Mouse (Mus musculus) kidney, postnatal 4 days (tissue): Measurements from ENCODE around the gene Hspb3.

Experiments used
- DNase-seq, 2 experiments: peaks; one replicate each; pipeline ENCODE4 v3.0.0; 2021; ENCODE audit warnings: mixed read lengths in 2 of 2

The Hspb3 gene

DNA sequence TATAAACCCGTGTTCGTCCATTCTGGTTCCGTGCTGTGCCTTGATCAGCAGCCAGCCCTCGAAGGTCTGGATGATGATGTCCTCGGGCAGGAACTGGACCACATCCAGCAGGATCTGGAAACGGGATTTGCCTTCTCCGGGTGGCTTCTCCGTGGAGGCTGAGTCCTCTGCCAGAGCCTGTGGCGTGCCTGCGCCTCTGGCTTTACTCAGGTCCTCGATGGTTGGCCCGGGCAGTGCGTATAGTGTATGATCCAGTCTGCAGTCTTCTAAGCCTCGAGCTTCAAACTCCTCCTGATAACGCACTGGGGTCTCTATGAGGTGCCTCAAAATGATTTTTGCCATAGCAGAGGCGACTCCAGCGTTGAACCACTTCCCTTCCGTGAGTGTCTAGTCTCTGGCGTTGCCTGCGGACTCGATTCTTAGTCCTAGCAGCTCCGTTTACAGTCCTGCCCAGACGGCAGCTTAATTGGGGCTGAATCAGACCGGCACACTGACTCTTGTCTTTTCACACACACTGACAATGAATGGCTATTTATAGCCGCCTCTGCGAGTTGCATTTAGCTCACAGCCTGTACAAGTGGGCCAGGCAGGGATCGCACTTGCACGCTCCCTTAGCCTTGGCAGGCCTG is at the start of gene Hspb3:
TSS of gene Hspb3 (minus strand) at position 526 of the 629 bp plus-strand sequence.
- DNase-seq, result no peak

DNA sequence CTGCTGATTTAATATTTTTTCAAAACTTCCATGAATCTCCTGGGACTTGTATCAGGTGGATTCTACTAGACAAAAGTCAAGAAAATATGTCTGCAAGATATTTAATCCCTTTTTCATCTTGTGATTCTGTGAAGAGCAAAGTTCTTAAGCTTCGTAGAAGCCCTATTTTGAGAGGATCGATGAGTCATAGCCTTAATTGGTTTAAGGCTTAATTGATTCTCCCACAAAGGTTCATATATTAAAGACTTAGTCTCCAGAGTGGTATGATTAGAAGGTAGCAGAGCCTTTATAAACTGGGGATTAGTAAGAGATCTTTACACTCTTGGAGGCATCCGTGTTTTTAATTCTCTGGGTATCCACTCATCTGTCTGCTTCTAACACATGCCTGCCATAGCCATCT is 49.7 kb upstream of the Hspb3 start:
- DNase-seq, result no peak

DNA sequence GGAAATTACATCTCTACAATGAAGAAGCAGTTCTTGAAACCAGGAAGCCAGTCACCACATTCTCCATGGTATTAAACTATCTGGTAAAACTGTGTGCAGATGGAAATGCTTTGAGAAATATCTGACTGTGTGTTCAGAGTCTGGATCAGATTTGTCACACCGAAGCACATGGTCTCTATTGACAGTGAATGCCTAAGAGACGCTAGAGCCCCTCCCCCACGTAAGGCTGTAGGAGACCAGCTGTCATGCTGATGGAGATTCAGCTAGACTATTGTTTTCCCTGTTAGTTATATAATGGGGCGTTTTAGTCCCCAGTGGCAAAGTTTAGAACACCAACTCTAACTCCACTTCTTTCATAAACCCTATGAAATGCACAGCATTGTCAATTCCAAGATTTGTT is 42.7 kb upstream of the Hspb3 start:
- no peak for DNase-seq

DNA sequence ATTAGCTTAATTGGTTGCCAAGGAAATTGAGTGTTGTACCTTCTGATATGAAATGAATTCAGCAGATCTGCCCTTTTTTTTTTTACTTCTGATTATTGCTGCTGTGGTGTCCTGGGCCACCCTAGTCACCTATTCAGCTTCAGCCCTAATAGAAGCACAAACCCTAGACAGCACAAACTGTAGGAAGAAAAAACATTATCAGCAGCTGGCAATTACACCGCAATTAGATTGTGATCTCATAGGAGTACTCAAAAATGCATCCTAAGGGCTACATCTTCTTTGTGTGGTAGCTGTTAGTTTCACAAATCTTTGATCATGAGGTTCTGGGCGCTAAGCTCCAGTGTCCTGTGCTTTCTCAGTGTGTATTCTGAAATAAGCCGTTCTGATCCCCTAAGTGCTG is 37.7 kb upstream of the Hspb3 start:
- DNase-seq, result no peak

DNA sequence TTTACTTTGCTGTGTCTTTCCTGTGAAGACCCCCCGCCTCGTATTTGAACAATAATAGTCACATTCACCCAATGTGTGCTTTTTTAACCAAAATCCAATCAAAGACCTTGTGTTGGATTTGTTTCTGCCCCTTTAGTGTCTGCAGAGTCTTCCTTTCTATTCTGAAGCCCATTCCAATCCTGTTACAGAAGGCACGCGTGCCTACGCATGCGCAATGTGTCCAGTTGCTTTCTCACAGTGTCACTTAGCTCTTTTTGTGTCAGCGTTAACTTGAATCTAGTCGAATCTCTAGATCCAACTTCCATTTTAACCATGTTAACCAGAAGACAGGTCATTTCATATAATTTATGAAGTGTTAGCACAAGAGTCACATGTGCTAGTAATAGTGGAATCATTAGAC is 36.5 kb upstream of the Hspb3 start:
- no peak for DNase-seq

DNA sequence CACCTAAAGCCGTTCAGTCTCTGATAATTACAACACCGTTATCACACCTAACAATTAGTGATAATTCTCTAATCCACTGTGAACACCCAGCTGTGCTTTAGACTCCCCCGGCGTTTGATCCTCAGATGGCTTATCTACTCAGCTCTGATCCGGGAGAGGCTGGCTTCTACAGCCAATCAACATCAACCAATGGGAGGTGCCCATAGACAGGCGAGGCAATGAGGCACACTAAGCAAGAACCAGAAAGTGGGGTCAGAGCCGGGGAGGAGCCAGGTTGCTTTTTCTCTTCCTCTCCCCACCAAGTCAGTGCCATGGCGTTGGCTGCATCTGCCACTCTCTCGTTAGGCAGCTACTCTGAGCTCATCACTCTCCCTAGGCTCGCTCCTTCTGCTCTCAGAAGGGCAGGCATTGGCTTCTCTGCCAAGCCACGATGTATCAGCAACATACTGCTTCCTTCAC is 36.0 kb upstream of the Hspb3 start:
- no peak for DNase-seq

DNA sequence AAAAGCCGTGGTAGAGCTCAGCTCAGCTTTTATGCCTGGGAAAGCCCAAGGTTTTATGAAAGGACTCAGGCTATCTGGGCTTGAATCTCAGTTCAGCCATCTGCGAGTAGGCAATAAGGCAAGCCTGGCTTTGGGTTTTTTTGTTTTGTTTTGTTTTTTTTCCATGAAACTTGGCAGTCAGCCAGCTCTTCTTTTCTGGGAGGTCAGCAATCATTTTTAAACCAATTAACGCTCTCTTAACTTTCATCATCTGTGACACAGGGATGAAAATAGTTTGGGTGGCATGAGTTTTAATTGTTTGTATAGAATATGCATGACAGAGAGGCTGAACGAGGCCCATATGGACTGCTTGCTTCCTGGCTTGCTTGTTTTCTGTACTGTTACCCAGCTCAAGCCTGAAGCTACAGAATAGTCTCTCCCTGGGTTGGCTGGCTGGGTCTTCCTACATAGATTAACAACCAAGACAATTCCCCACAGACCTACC is 33.4 kb upstream of the Hspb3 start:
- DNase-seq, result peak in 1 of 2 experiments; percentile 21

DNA sequence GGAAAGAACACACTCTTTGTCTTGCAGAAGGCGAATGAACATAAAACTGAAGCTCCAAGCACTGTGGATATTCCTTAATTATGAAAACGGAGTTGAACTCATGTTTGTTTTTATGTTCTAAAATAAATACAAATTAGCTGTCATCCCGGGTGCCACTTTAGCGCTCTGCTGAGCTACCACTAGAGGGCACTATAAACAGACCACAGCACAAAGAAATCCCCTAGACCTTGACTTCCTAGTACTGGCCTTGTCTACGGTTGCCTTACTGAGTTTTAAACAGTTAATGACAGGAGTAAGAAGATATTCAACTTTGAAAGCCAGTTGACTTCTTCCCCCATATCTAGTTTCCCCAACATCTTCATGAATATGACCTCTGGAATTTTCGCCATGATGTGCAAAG is 29.9 kb upstream of the Hspb3 start:
- peak; percentile 39 to 61 for DNase-seq

DNA sequence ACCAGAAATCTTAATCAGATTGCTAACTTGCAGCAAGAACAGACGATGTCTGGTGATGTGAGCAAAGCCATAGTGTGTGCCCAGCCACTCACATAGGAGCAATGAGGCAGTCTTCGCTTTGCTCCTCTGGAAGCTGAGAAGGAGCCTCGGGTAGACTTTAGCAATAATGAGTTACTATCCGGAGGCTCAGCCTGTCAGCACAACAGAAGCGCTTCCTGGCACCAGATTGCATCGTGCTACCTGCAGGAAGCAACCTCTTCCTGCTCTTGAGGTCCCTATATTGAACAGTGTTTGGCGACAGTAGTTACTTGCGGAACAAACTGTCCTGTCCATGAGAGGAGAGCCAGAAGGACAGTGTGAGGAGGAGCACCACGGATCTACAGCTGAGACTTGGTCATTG is 28.2 kb upstream of the Hspb3 start:
- no peak for DNase-seq

DNA sequence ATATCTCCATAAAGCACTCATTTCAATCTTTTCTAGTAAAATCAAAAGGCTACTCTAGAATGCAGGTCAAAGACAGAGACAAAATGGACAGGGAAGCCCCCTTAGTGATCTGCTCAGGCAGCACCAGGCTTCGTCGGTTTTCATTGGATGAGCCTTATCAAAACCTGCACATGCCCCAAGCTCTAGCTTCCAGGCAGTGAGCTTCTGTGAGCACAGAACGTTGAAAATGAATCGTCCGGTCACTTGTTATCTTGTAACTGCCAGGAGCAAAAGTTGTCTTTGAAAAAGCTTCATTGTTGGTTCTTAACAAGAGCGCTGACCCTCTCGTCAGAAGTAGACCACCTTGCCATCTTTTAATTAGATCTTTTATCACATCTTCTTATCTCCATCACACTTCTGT is 26.4 kb upstream of the Hspb3 start:
- DNase-seq, result no peak

DNA sequence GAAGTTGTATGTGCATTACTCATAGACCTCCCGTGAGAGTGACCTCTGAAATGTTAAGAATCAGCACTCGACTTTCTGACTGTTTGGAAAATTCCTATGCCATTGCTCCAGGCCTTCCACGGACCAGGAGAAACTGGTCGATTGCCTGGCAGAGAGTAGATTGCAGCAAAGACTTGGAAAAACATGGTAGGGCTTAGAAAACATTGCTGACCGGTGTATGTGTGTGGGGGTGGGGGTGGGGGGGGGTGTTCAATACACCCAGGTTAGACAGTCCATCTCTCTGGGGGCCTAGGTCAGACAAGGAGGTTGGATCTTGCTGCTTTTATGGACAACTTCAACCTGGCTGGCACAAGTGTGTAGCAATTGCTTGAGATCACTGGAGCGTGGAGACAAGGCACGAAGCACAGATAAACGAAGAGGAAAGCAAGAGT is 23.2 kb upstream of the Hspb3 start:
- DNase-seq, result peak; percentile 15 to 37

DNA sequence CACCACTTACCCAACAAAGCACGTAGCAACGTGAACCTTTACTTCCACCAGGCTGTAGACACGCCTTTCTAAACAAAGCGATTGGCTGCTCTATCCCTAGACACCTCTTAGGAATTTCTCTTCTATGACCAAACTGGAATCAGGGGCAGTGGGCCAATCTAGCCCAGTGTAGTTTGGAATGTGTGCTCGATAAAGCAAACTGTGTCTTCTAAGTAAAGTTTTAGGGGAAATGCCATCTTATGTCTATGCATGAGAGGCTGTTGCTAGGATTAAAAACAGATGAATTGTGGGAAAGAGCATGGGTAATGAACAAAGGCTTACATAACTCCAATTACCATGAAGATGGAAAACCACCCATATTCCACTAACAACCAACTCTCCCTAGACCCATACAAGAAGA is 19.3 kb upstream of the Hspb3 start:
- DNase-seq, result no peak

DNA sequence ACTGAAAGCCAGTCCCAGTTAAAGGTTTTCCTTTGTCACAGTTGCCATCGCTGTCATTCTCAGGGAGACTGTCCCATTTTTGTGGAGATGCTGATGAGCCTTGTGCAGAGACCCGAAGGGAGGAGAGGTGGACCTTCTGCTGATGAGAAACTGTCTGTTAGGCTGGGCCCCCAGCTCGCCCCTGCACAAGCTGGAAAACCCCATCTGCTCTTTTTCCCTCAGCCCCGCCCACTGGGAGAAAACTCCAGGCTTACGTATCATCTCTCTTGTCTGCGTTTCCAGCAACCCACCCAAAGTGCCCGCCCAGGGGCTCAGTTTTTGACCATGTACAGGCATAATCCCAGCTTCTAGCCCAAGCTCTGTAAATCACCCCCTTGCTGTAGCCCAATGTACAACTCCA is 17.2 kb upstream of the Hspb3 start:
- DNase-seq, result no peak

DNA sequence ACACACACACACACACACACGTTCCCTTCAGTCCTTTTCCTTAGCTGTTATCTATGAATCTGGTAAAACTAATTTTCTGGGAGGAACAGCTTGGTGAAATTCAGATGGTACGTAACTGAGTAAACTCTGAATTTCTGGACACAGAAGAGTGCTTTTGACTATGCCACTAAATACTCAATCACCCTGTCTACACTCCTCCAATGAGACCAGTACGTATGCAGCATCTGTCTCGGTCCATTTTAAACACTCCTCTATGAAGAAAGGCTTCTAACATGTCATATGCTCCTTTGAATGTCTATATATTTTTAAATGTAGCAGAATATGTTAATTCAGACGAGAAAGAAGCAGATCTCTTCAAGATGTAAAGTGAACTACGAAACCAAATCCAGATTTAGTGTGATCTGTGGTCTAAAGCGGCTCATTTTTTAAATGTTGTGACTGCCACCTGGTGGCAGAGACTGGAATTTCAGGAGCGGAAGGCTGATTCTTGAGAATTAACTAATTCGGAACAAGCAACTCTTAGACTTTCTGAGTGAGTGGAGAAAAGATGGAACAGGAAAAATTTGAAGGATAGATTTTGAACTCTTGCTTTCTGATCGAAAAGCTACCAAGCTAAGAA is 6.1 kb upstream of the Hspb3 start:
- peak; percentile 81 to 82 for DNase-seq

DNA sequence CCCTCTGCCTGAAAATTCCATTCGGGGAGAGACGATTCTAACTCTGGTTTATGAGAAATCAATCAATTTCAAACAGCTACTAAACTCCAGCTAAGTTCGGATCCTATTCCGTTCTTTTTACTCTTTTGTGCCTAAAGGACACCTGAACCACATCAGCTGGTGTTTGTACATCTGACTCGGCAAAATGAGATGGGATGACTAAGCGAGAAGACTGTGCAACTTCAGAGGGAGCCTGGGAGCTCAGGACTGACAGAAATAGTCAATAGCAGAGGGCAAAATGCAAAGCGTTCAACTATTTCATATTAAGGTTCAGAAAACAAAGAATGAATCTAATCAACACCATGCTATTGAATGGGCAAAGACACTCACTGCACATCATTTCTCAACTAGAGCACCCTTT is 407 bp upstream of the Hspb3 start:
- DNase-seq, result no peak

DNA sequence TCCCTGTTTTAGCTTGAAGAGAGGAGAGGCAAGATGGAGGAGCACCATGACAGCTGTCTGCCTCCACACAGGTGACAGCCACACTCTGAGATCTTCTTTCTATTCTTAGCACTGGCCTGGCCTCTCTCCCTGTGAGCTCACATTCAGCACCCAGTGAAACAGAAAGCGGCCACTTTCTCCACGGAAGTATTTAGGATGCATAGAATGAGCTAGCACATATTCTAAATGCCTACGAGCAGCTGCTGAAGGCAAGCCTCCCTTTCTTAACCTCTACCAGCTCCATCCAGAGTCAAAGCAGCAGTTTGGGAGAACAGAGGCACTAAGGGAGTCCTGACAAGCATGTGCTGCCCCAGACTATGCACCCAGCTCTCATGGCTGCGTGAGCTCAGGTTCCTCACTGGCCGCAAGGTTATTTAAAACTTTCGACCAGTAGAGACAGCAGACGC is 1.6 kb downstream of the Hspb3 start:
- DNase-seq, result no peak

DNA sequence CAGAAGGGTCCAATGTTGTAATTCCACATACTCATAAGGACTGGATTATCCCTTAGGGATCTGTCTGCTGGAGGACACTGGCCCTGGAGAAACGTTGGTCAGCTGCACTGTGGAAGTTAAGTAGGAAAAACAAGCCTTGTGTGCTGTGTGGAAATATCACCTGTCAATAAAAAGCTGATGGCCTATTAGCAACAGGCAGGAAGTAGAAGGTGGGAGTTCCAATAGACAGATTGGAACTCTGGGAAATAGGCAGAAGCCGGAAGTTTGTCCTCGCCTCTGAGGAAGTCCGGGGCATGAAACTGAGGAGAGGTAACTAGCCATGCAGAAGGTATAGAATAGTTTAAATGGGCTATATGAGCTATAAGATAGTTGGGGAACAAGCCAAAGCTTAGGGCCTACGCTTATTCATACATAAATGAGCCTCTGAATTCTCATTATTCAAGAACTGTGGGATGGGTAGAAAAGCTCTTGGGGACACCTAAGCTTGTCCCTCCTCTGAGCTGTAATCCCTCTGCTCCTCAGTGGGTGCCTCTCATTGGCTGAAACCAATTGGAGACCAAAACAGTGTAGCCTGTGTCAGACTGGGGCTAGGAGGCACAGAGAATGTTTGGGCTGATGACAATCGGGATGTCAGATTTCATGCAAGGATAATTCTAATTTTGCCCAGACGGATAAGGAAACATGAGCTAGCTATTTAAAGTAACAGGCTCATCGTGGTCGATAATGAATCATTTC is 2.7 kb downstream of the Hspb3 start:
- DNase-seq, result no peak

DNA sequence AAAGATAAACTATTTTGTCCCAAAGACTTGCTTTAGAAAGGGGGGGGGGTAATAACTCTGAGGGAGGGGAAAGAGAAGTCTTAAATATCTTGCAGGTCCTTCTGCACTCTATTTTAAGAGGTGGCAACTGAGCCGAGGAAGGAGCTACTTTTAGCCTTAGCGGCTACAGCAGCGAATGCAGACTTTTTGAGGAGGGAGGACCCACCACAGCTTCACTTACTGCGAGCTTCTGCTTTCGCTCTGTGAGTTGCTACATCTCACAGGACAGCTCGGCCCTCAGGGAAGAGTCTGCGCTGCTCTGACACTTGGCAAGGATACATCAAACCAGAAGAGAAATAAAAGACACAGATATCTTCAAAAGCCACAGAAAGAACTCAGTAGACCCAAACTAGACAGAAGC is 6.3 kb downstream of the Hspb3 start:
- no peak for DNase-seq

DNA sequence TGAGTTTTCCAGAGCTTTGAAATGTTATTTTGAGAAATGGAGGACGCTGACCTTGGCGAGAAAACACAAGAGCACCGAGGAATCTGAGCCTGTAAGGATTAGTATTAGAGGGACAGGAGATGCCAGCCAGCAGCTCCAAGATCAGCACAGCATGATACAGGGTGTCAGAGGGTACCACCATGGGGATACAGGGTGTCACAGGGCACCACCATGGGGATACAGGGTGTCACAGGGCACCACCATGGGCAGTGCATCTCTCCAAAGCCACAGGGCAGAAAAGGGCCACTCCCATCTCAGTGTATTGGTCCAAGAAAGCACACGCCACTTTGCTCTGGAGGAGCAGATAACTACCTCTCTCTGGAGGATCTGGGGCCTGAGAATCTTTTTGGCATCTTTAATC is 6.8 kb downstream of the Hspb3 start:
- no peak for DNase-seq

DNA sequence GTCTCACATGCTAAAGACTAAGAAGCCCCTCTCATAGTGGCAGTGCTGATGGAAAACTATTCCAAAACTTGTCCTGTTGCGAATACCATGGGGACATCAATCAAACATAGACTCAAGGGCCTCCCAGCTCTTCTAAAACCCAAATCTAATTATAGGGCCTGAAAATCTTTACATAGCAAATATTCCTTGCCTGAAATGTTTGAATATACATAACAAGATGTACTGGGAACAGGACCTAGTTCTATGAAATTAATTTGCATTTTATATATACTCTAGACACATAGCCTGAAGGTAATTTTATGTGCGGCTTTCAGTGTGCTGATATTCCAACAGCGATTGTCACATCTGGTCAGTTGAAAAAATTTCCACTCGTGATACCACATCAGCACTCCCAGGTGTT is 8.0 kb downstream of the Hspb3 start:
- no peak for DNase-seq

DNA sequence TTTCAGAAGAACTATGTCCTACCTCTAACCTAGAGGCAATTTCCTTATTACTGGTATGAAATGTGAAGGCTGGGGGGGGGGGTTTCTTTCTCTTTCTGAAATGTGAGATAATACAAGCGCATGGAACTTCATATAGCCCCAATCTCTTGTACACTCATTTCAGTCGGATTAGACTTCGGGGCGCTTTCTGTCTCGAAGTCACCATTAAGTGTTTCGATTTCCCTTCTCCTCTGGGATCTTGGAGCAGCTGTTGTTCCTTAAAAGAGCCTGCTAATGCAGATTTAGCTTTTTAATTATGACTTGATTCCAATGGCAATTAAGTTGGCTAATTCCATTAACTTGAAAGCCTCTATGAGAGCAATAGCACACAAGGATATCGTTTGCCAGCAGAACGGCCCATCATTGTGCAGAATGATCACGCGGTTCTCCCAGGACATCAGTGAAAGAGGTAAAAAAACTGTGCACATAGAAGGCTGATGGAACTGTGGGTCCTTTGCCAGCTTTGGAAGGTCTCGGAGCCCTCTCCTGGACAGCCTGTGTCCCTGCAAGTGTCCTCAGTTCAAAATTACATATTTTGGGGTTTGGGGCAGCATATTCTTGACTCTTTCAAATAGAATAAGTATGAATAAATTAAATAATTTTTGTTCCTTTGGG is 22.4 kb downstream of the Hspb3 start:
- DNase-seq, result no peak

DNA sequence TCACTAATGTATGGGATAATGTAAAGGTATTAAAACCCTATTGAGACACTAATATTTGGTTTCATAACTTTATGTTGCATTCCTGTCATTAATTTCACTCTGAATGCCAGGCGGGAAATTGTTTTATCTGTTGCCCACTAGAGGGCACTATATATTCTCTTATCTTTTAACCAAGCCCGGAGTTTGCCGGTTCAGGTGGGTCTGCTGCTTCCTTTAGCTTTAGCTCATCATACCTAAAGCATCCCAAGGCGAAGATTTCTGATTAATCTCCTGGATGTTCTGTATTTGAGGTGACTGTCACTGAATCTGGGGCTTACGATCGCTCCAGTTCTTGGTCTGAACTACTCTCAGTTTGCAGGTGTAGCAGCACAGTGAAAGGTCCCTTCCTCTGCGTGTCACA is 24.6 kb downstream of the Hspb3 start:
- DNase-seq, result no peak

DNA sequence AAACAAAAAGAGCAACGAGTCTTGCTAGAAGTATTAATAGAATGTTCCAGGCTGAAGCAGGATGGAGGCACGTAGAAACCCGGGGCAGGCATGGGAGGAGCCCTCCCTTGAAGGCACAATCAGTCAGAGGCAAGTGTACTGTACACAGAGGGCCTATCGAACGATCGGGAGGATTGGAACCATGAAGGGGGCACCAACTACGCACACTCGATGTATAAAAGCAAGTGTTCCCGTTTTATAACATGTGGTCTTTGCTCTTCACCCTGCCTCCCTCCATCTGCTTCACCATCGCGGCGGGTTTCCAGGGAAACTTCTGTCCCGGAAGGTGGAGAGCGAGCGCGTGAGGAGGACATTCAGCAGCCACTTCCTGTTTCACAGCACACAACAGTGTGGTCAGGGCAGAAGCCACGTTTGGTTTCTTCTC is 27.7 kb downstream of the Hspb3 start:
- no peak for DNase-seq
